Mouse (Mus musculus) fat pad, adult 2 months (tissue): ENCODE measurements around the gene Nkd2.

Experiments used
- DNase-seq: peaks from one replicate; pipeline ENCODE4 v3.0.0-alpha.2; 2011; ENCODE audit warnings: low read depth, low spot score; ENCODE audit errors: extremely low read depth

The Nkd2 gene

GRCm38 (mm10) chr13:73847465-73847836 is at the start of gene Nkd2:
TSS of gene Nkd2 (minus strand) at chr13:73847631.
- DNase-seq: no peak

- no peak for DNase-seq
Measured at GRCm38 (mm10) chr13:73892493-73893178, 45.2 kb upstream of the Nkd2 start.

- DNase-seq: no peak
Measured at GRCm38 (mm10) chr13:73887415-73887874, 40.0 kb upstream of the Nkd2 start.

GRCm38 (mm10) chr13:73886601-73887000 is 39.2 kb upstream of the Nkd2 start:
- no peak for DNase-seq

- peak; percentile 30 for DNase-seq
Measured at GRCm38 (mm10) chr13:73886066-73886465, 38.6 kb upstream of the Nkd2 start.

GRCm38 (mm10) chr13:73885656-73886055 is 38.2 kb upstream of the Nkd2 start:
- no peak for DNase-seq

- DNase-seq: no peak
Measured at GRCm38 (mm10) chr13:73881347-73881746, 33.9 kb upstream of the Nkd2 start.

GRCm38 (mm10) chr13:73879824-73880223 is 32.4 kb upstream of the Nkd2 start:
- DNase-seq: no peak

GRCm38 (mm10) chr13:73872159-73872558 is 24.7 kb upstream of the Nkd2 start:
- no peak for DNase-seq

- no peak for DNase-seq
Measured at GRCm38 (mm10) chr13:73846589-73847464, 604 bp downstream of the Nkd2 start.

GRCm38 (mm10) chr13:73842696-73843095 is 4.7 kb downstream of the Nkd2 start:
- DNase-seq: no peak

GRCm38 (mm10) chr13:73839740-73840139 is 7.7 kb downstream of the Nkd2 start:
- no peak for DNase-seq

GRCm38 (mm10) chr13:73839137-73839548 is 8.3 kb downstream of the Nkd2 start:
- no peak for DNase-seq

GRCm38 (mm10) chr13:73837708-73838107 is 9.7 kb downstream of the Nkd2 start:
- no peak for DNase-seq

- DNase-seq: no peak
Measured at GRCm38 (mm10) chr13:73836491-73836890, 10.9 kb downstream of the Nkd2 start.

- no peak for DNase-seq
Measured at GRCm38 (mm10) chr13:73835791-73836190, 11.6 kb downstream of the Nkd2 start.

GRCm38 (mm10) chr13:73833809-73834208 is 13.6 kb downstream of the Nkd2 start:
- no peak for DNase-seq

GRCm38 (mm10) chr13:73831486-73831885 is 15.9 kb downstream of the Nkd2 start:
- no peak for DNase-seq

- no peak for DNase-seq
Measured at GRCm38 (mm10) chr13:73827243-73827642, 20.2 kb downstream of the Nkd2 start.

- DNase-seq: no peak
Measured at GRCm38 (mm10) chr13:73823711-73824110, 23.7 kb downstream of the Nkd2 start.

GRCm38 (mm10) chr13:73822187-73822800 is 25.1 kb downstream of the Nkd2 start:
- no peak for DNase-seq

GRCm38 (mm10) chr13:73821251-73821650 is 26.2 kb downstream of the Nkd2 start:
- no peak for DNase-seq
